Mouse (Mus musculus) kidney, postnatal 25 days (tissue): ENCODE results near the gene Ifitm3.
"Not testable (repeated sequence)": the region's sequence is repeated elsewhere in the genome, so short reads cannot be mapped to it uniquely, and the experiment has no call there.

ENCODE experiments used
- DNase-seq, 2 experiments: peaks; one replicate each; pipeline ENCODE4 v3.0.0; 2021; ENCODE audit warnings: mixed read lengths in 2 of 2

Gene Ifitm3

DNA sequence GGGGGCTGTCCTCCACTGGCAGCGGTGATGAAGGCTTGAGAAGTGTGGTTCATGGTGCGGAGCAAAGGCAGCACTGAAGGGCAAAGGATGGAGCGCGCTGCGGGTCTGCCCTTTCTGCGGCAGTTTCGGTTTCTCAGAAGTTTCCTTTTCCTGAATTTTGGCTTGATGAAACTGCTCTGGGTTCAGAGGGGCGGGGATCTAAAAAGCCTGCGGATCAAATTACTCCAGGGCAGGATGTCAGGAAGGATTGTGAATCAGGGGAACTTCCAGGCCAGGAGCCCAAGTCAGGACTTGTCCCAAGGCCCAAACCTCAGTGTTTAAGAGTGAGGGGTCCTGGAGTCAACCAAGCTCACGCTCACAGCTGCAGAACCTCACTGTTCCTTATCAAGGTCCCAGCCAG, at the start of gene Ifitm3:
TSS of gene Ifitm3 (minus strand) at position 178 of the 400 bp plus-strand sequence.
- peak; percentile 73 to 76 for DNase-seq

DNA sequence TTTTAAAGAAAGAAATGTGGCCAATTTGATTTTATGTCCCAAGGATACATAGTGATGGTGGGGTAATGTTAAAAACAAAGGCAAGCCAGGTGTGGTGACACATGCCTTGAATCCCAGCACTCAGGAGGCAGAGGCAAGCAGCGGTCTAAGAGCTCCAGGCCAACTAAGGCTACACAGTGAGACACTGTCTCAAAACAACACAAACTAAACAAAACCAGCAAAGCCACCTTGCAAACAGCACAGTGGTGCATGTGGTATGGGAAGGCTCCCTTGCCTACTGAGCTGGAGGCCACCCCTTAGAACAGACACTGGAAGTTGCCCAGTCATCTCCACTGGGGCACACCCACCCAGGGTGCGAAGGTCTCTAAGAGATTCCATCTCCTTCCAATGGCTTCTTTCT, 49.4 kb upstream of the Ifitm3 start:
- peak in 1 of 2 experiments; percentile 27 for DNase-seq

DNA sequence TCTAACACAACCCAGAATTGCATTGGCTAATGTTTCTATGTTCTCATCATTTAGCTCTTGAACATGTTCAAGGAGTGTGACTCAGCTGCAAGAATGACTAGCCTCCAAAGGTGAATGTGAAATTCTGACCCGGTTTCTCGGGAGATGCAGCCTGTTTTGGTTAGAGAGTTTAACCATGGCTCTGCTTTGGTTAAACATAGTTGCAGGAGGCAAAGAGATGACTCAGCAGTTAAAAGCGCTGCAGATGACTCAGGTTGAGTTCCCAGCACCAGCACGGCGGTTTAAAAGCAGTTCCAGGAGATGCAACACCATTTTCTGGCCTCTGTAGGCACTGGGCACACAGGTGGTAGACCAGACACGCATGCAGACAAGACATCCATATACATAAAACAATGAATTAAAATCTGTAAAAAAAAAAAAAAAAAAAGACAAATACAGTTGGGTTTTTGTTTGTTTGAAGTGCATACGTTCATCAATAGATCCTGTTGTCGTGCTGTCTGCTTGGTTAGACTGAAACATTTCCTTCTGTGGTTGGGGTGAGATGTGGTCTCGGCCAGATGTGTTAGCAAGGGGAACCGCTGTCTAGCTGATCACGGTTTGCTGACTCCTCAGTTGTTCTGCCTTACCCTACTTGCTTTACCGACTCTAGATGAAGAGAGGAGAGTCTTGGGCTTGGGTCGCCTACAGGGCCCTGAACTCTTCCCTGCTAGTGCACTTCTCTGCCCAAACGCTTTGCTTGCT, 48.2 kb upstream of the Ifitm3 start:
- no peak for DNase-seq

DNA sequence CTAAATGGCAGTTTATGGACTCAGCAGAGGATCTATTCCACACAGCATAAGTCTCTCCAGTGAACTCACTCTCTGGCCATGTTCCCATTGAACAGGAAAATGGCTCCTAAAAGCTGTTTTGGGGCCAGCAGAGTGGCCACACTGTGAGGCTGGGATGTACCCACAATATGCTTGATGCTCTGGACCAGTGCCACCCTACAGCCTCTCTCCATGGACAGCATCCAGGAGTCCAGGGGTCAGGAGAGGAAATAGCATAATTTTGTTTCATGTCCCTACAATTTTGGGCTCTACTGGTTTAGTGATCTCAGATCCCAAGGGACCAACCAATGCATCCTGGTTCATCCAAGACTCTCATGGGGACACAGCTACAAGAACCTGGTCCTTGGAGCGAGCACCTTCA, 47.0 kb upstream of the Ifitm3 start:
- peak in 1 of 2 experiments; percentile 41 for DNase-seq

DNA sequence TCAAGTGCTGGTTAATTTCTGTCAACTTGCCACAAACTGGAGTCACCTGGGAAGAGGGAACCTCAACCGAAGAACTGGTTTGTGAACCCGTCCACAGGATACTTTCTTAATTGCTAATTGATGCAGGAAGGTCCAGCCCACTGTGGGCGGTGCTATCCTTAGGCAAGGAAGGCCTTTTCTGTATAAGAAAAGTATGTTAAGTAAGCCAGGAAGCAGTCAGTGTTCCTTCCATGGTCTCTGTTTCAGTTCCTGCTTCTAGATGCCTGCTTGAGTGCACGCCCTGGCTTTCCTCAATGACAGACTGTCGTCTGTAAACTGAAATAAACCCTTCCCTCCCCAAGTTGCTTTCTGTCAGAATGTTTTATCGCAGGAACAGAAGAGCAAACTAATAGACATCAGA, 46.4 kb upstream of the Ifitm3 start:
- no peak for DNase-seq

DNA sequence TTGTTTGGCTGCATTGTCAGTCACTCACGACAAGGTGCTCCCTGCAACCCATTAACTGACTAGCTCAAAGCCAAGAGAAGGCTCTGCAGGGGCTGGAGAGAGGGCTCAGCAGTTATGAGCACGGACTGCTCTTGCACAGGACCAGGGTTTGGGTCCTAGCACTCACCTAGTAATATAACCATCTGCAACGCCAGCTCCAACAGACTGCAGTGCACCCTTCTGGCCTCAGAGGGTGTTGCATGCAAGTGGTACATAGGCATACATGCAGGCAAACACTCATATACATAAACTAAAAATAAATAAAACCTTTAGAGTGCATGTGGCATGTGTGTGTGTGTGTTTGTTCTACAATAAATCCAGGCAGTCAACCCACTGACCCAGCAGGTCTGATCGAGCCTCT, 45.2 kb upstream of the Ifitm3 start:
- DNase-seq: no peak

DNA sequence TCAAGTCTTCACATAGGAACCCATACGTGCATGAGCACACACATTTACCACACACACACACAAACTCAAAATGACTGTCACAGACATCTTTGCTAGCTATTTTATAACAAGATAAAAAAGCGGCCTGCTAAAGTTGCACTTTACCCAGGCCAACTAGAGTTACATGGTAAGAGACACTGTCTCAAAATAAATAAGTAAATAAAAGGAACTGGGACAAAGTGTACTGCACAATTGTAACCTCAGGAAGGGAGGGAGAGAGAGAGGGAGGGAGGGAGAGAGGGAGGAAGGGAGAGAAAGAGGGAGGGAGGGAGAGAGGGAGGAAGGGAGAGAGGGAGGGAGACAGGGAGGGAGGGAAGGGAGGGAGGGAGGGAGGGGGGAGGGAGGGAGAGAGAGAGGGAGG, 41.9 kb upstream of the Ifitm3 start:
- DNase-seq: no peak

DNA sequence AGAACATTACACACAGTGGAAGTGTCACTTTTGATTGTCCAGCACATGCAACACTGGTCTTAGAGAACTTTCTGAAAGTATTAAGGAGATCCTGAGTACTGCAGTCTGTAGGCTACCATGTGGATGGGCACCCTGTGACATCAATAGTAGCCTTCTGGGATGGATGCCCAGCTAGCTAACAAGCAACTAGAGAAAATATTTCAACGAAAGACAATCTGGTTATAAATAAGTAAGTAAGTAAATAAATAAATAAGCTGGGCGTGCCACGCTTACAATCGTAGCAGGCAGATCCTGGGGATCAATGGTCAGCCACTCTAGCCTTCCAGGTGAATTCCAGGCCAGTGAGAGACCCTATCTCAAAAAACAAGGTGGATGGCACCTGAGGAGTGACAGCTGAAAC, 41.4 kb upstream of the Ifitm3 start:
- no peak for DNase-seq

DNA sequence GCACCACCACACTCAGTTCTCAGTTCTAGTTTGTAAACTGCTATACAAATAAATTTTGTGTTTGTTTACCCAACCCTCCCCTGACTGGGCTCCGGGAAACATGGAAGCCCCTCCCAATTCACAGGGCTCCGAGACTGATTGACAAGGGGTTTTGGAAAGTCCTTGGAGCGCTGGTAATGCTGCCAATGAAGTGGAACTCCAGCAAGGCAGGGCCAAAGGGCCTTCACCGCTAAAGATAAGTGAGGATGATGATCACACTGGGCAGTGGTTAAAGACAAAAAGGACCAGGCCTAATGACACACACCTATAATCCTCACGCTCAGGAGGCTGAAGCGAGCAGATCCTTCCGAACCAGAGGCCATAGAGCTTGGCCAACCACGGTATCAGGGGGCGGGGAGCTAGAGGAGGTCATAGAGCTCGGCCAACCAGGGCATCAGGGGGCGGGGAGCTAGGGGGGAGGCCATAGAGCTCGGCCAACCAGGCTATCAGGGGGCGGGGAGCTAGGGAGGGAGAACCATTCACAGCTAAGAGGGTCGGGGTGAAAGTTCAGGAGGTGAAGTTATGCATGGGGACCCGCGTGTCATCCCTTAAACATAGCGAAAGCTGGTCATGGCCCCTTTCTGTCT, 40.6 kb upstream of the Ifitm3 start:
- DNase-seq: no peak

DNA sequence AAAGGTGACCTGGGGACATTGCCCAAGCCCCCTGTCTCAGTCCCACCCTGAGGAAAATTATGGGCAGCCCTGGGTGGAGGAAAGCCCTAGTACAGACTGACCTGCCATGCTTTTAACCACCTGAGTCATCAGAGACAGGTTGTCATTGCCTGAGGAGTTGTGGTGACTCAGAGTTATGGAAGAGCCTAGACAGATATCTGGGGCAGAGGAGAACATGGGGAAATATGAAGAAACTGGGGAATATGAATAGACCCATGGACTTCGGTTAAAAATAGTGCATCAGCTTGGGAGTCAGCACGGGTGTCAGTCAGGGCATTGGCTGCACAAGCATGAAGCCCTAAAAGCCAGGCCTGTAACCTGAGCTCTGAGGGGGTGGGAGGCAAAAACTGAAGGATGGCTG, 38.8 kb upstream of the Ifitm3 start:
- no peak for DNase-seq

DNA sequence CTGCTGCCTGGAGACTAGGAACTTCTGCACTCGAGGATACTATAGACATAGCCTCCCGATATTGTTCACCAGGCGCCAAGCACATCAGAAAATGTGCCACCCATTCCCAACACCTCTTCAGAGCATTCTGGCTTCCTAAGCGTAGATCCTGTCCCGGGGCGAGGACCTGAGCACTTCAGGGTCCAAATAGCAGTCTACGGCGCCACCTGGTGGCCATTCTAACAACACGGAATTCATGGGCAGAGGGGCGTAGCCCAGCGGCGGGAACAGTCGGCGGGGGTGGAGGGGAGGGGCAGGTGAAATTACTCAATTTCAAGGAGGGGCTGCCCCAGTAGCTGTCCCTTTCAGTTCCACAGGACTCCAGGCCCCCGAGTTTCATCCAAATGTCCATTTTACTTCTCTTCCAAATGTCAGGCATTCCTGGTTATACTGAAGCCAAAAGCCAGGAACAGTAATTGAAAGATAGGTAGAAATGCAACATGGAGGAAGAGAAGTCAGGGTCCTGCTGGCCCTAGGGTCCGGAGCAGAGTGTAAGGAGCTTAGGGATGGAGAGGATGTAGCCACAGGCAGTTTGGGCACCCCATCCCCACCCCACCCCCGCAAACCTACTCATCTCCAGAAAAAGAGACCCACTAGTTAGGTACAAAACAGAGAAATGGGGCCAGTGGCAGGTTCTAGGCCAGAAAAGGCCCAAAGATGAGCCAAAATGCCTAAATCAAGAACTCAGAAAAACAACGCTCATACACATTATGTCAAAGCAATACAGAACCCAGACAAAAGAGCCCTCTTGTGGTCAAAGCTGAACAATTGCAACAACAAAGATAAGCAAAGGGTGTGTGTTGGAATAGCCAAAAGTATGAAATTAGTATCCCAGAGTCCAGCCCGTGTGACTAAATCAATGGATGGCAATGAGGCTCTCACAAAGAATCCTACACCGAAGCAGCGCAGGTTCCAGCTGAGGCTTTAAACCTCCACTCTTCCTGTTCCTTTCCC, 38.0 kb upstream of the Ifitm3 start:
- DNase-seq: peak; percentile 93 to 96

DNA sequence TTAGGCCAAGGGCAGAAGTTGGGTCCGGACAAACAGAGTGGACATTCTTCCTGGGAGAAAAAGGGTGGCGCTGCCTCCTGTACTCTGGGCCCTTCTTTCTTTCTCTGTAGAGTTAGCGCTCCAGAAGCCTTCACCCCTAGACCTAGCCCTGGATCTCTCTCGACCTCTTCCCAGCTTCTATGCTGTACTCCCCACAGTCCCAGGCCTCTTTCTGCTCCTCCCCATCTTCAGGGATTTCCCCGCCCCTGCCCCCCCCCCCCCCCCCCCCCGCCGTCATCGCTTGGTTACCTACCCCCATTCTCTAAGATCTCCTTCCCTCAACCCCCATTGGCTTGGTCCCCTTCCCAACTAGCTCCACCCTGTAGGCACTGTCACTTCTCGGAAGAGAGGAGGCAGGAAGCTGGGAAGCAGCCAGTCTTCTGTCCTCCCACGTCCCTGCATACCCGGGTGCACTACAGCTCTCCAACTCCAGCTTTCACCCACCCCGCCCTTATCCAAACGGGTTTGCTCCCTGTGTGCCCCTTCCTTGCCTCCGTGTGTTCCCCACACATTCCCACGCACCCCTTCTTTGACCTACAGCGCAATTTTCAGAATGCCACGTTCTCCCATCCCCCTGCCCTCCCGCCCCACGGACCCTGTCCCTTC, 37.1 kb upstream of the Ifitm3 start:
- DNase-seq: peak; percentile 80 to 91

DNA sequence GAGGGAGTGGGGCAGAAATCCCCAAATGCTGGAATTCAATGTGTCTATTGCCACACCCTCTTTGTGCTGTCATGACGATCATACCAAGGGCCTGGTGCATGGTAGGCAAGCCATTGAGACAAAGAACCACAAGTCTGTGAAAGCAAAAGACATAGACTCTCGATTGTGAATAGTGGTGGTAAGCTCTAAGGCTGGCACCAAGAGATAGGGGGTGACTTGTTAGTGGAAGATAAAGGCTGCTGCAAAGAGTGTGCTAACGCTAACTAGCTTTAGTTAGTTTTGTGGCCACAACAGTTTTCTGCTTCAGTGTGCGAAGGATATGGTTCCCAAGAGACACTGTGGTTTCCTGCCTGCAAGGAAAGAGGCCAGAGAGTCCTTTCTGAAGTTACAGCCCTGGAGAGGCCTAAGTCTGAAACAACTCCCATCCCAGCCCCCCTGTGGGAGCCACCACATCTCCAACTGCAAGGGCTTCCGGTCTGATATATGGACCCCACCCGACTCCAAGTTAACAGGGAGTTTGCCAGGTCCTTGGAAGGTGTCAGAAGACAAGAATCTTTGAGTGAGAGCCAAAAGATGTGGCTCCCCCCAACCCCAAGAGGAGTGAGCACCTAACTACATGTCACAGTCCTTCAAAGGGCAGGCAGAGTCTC, 36.5 kb upstream of the Ifitm3 start:
- DNase-seq: peak; percentile 36 to 60

DNA sequence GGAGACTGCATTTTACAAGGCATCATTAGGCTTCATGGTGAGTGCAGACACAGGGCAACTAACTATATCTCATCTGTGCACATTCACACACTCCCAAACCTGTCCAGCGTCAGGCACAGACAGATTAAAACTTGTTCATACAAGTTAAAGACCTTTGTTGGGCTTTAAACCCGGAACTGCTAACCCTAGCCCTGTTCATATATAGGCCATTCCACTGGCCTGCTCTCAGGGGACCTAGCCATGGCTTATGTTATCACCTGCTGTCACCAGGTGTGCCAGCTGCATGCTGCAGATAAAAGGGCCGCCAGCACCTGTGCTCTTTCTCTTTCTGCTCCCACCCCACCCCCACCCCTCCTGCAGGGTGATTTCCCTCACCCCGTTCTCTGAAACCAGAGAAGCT, 32.0 kb upstream of the Ifitm3 start:
- DNase-seq: no peak

DNA sequence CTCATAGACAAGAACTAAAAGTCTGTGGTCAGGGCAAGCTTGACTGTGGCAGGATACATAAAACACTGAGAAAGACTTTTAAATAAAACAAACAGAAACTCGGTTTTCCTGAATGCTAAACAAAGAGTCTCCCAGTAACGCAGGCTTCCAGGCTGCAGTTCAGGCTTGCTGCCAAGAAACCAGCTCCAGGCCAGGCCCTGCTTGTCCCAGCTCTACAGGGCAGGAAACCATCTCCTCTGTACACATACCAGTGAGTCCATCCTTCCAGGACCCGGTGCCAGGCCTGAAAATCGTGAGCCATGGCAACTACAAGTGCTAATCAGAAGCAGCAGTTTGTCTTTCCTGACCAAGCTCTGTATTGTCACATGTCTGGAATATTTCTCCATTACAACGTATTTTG, 31.1 kb upstream of the Ifitm3 start:
- DNase-seq: peak; percentile 85 to 90

DNA sequence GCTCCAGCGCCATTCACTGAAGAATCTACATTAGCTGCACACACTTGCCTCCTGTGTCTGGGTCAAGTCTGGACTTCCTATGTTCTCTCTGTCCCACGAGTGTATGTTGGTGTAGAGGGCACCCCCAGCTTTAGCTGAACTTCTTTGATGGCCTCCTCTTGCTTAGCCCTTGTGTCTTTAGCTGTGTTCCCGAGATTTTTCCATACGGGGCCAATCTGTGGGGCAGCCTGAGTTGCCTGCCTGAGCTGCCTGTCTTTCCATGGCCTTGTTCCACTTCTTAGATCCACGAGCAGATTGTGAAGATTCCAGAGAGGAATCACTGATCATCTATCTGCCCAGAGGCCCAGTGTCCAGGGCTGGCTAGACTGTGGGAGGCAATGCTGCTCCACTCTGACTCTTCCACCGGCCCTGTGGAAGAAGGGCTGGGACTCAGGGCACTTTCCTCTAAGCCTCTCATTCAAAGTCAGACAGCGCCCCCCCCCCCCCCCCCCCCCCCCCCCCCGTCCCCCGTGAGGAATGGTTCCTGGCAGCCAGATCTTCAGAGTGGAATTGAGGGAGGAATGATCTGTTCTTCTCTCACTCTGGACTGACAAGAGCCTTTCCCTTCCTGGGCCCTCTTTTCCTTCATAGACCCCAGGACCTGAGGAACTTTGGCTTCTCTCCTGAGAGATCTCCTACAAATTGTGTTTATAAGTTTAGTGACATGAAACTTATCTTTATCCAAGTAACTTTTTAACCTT, 30.5 kb upstream of the Ifitm3 start:
- peak in 1 of 2 experiments; percentile 11 for DNase-seq

DNA sequence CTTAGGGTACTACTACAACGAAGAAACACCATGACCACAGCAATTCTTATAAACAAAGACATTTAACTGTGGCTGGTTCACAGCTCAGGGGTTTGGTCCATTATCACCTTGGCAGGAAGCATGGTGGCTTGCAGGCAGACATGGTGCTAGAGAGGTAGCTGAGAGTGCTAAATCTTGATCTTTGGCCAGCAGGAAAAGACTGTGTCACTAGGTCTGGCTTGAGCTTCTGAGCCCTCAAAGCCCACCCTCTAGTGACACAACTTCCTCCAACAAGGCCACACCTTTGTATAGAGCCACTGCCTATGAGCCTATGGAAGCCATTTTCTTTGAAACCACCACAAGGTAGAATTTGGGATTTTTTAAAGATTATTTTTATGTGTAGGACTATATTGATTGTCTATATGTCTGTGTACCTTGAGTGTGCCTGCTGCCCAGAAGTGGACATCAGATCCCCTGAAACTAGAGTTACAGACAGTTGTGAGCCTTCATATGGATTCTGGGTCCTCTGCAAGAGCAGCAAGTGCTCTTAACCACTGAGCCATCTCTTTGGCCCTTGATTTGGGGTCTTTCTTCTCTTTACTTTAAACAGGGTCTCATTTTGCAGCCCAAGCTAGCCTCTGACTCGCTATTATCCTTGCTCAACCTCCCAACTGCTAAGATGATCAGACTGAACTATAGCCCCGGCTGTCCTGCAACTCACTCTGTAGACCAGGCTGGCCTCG, 29.0 kb upstream of the Ifitm3 start:
- no peak for DNase-seq

DNA sequence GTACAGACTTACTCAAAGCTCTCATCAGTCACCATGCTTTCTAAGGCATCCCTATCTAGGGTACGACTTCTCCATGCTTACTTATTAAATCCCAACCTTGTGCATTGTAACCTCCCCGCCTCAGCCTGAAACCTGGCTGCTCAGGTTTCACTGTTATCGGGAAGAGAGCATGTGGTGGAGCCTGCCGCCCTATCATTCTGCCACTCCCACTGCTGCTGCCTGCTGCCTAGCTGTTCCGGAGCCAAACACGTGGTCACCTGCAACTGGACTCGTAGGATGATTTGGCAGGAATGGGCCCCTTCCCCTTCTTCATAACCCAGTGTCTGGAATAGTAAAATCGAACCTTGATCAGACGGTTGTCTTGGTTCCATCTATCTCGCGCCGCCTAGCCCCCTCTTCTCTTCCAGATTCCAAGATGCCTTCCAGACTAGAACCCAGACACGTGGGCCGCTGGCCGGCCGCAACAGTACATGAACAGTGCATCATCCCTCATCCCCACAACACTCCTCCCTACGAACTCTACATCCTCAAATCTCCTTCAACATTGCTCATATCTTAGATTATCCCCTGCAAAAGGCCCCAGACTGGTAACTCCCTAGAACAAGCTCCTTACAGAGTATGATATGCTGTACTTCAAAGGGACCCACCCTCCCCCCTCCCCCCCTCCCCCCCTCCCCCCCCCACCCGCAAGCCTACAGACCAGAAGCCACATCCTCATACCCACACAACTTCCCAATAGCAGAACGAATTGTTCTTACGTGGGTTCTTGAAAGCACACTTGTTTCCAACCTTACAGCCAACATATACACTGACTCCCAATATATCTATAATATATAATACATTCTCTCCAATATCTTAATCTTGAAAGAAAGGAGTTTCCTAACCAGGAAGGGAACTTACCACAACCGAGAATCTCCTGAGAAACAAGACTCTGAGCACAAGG, 27.8 kb upstream of the Ifitm3 start:
- no peak for DNase-seq

DNA sequence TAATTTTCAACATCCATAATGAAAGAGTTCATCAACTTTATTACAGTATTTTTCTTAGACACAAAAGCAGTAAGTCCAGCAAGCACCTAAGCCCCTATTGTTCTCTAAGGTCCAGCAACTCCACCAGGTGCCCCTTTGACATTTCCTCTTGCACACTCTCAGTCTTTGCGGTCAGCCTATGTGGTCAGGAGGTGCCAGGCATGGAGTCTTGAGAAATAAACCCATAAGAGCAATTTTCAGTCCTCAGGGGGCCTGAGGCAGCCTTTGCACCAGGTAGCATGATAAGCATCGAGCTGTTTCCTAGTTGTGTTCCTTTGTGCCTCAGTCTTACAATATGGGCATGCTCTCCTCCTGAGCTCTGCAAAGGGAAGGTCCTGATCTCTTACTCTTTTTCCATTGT, 26.1 kb upstream of the Ifitm3 start:
- DNase-seq: not testable (repeated sequence)
